Mouse (Mus musculus) hindbrain, embryonic 14.5 days (tissue): ENCODE data around the gene Map1s. TPM values are rescaled to one million over a fixed set of nuclear protein-coding genes. Genes with fewer than 3 reads are reported as not detected.

Experiments used
- ATAC-seq: fragments of 200-750 bp; cut with Nextera tagmentation; 2 replicates; pipeline ENCODE4 v1.8.0; 2017; ENCODE audit warnings: moderate number of reproducible peaks, mild to moderate bottlenecking, moderate TSS enrichment, moderate library complexity; ENCODE audit not compliant: low FRiP score
- DNase-seq: peaks from one replicate; pipeline ENCODE4 v3.0.0-alpha.2; 2015; ENCODE audit warnings: low spot score
- H3K27ac ChIP-seq: fragments of 300-500 bp; sonication (generic); 2 replicates; pipeline ENCODE4 v1.5.1; 2014; ENCODE audit warnings: mild to moderate bottlenecking, moderate library complexity
- H3K27me3 ChIP-seq: fragments of 300-500 bp; sonication (generic); 2 replicates; pipeline ENCODE4 v1.6.1; 2014; ENCODE audit warnings: mild to moderate bottlenecking, low read length, mixed read lengths; ENCODE audit not compliant: control insufficient read depth, insufficient read depth
- H3K36me3 ChIP-seq: fragments of 300-500 bp; sonication (generic); replicated peaks from 2 replicates; pipeline ENCODE4 v1.6.1; 2014; ENCODE audit not compliant: control insufficient read depth, insufficient read depth
- H3K4me1 ChIP-seq: fragments of 300-500 bp; sonication (generic); replicated peaks from 2 replicates; pipeline ENCODE4 v1.6.1; 2014; ENCODE audit warnings: antibody characterized with exemption, low read length, mixed read lengths; ENCODE audit not compliant: control insufficient read depth, insufficient read depth
- H3K4me2 ChIP-seq: fragments of 300-500 bp; sonication (generic); replicated peaks from 2 replicates; pipeline ENCODE4 v1.6.1; 2014; ENCODE audit warnings: mild to moderate bottlenecking, moderate library complexity
- H3K4me3 ChIP-seq: fragments of 300-500 bp; sonication (generic); replicated peaks from 2 replicates; pipeline ENCODE4 v1.5.1; 2014; ENCODE audit warnings: mild to moderate bottlenecking, low read length
- H3K9ac ChIP-seq: fragments of 300-500 bp; sonication (generic); 2 replicates; pipeline ENCODE4 v1.6.1; 2014
- H3K9me3 ChIP-seq: fragments of 300-500 bp; sonication (generic); 2 replicates; pipeline ENCODE4 v1.6.1; 2016; ENCODE audit warnings: low read length; ENCODE audit not compliant: control insufficient read depth
- WGBS: fragments of 180-500 bp; shearing (Covaris S2); extraction: QIAGEN DNeasy Blood & Tissue Kit; methylation state at CpG from one replicate; pipeline ENCODE4 v1.1.7; 2014; 5-methylcytosine and 5-hydroxymethylcytosine counted together
- polyA plus RNA-seq: library from polyadenylated mRNA; unstranded; fragments of >200 nt; fragmentation: Nextera tagmentation; extraction: Ambion mirVana; gene quantifications from 2 replicates; pipeline ENCODE4 v1.2.1, GENCODE M21; 2014

Map1s gene
- polyA plus RNA-seq, 1 experiment from 2014 or later = 51.4 TPM

GRCm38 (mm10) chr8:70902211-70902610, 3.5 kb upstream of the Map1s start:
- no peak overlapping the region for H3K4me3 ChIP-seq
- H3K4me2 ChIP-seq = no peak overlapping the region
- H3K9me3 ChIP-seq = no peaks in the 10 kb centered on the region
- DNase-seq = no peak
- no peak for ATAC-seq
- no peak overlapping the region for H3K27ac ChIP-seq
- H3K27me3 ChIP-seq = peaks cover 3% of the 10 kb centered on the region; the same call in 1 of the 2 replicates
- WGBS = 36% methylated on average over 5 of the region's 5 CpGs
- no peaks in the 10 kb centered on the region for H3K36me3 ChIP-seq
- H3K4me1 ChIP-seq = peaks cover 12% of the 10 kb centered on the region
- no peak overlapping the region for H3K9ac ChIP-seq

DNA sequence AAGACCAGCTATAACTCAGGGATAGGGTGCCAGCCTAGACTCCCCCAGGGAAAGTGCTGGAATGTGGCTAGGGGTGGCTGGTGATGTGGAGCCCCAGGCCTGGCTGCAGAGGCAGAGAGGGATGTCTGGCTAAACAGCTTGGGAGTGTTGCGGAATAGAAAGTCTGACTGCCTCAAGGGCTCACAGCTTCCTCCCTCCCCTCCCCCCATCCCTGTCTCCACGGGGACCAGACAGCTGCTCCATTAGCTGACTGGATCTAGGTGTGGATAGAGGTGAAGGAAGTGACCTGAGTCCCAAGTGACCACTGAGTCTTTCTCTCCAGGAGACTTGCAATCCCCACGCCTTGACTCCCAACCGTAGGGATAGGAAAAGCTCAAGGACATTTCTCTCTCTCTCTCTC, 2.6 kb upstream of the Map1s start:
- no peak overlapping the region for H3K4me3 ChIP-seq
- H3K36me3 ChIP-seq = no peaks in the 10 kb centered on the region
- H3K4me1 ChIP-seq = peaks cover 13% of the 10 kb centered on the region
- no peak overlapping the region for H3K4me2 ChIP-seq
- no peak overlapping the region for H3K27ac ChIP-seq
- no peaks in the 10 kb centered on the region for H3K9me3 ChIP-seq
- DNase-seq (no peak), ATAC-seq (no peak)
- peaks cover 3% of the 10 kb centered on the region; the same call in 1 of the 2 replicates for H3K27me3 ChIP-seq
- 55% methylated on average over 4 of the region's 4 CpGs for WGBS
- no peak overlapping the region for H3K9ac ChIP-seq

GRCm38 (mm10) chr8:70903582-70903981, 2.1 kb upstream of the Map1s start:
- H3K4me1 ChIP-seq = peaks cover 9% of the 10 kb centered on the region
- no peak overlapping the region for H3K27ac ChIP-seq
- no peak overlapping the region for H3K4me2 ChIP-seq
- H3K36me3 ChIP-seq = no peaks in the 10 kb centered on the region
- peaks cover 3% of the 10 kb centered on the region; the same call in 1 of the 2 replicates for H3K27me3 ChIP-seq
- H3K4me3 ChIP-seq = no peak overlapping the region
- no peak overlapping the region for H3K9ac ChIP-seq
- DNase-seq = no peak
- no peaks in the 10 kb centered on the region for H3K9me3 ChIP-seq
- ATAC-seq = no peak

DNA sequence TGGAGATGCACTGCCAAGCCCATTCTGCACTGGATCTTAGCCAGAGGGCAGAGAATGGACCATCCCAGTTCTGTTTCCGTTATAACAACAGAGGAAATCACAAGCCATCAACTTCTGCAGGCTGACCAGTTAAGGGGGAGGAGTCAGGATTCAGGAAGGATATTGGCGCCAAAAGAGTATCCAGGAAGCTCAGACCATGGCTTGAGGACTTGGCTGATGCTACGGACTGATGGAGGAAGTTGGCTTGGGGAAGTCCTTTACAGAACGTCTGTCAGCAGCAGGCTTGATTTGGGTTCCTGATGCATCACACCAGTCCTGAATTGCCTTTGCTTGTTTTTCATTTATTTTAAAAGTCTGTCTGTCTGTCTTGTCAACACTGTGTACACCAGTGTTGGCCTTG, 1.2 kb upstream of the Map1s start:
- Histone ChIP-seq H3K4me1 (peaks cover 9% of the 10 kb centered on the region), H3K27me3 (peaks cover 3% of the 10 kb centered on the region; the same call in 1 of the 2 replicates), H3K9ac (no peak overlapping the region), H3K27ac (no peak overlapping the region), H3K36me3 (no peaks in the 10 kb centered on the region), H3K9me3 (no peaks in the 10 kb centered on the region), H3K4me3 (no peak overlapping the region), H3K4me2 (no peak overlapping the region)
- DNase-seq (no peak), ATAC-seq (no peak)
- 73% methylated on average over 4 of the region's 4 CpGs for WGBS

DNA sequence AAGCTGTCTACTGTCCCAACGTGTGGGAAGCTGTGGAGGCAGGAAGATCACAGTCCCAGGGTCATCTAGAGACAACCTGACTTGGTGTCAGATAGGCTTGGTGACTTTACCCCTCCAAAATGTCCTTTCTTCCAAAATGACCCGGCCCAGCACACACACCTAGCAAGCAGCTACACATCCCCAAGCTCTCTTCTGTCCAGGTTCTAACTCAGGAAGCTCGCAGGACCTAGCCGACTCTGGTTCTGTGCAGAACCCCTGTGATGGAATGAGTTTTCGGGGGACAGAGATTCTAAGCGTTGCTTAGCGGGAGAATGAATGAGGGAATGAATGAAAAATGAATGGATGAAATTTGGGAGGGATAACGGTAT, 285 bp upstream of the Map1s start:
- Histone ChIP-seq H3K4me2 (peak overlapping the region; percentile 74), H3K4me1 (peaks cover 9% of the 10 kb centered on the region), H3K9me3 (no peaks in the 10 kb centered on the region), H3K36me3 (no peaks in the 10 kb centered on the region), H3K9ac (peak overlapping the region; percentile 90), H3K27ac (peak overlapping the region; percentile 89), H3K27me3 (peaks cover 3% of the 10 kb centered on the region; the same call in 1 of the 2 replicates), H3K4me3 (peak overlapping the region; percentile 76)
- 14% methylated on average over 8 of the region's 8 CpGs for WGBS
- peak; percentile 45; the same call in 1 of the 2 replicates for ATAC-seq
- DNase-seq = no peak

GRCm38 (mm10) chr8:70907518-70907917, 1.8 kb downstream of the Map1s start:
- WGBS = 97% methylated on average over 2 of the region's 2 CpGs
- H3K4me1 ChIP-seq = peaks cover 9% of the 10 kb centered on the region
- no peak overlapping the region for H3K27ac ChIP-seq
- ATAC-seq = no peak
- no peak for DNase-seq
- no peak overlapping the region for H3K9ac ChIP-seq
- no peak overlapping the region for H3K4me3 ChIP-seq
- H3K36me3 ChIP-seq = peaks cover 10% of the 10 kb centered on the region
- peak overlapping the region; percentile 74; the same call in 1 of the 2 replicates for H3K4me2 ChIP-seq
- peaks cover 3% of the 10 kb centered on the region; the same call in 1 of the 2 replicates for H3K27me3 ChIP-seq
- no peaks in the 10 kb centered on the region for H3K9me3 ChIP-seq

- ATAC-seq = no peak
- Histone ChIP-seq H3K4me1 (peaks cover 7% of the 10 kb centered on the region), H3K27ac (no peak overlapping the region), H3K27me3 (no peaks in the 10 kb centered on the region), H3K4me2 (no peak overlapping the region), H3K4me3 (no peak overlapping the region), H3K36me3 (peaks cover 51% of the 10 kb centered on the region), H3K9me3 (no peaks in the 10 kb centered on the region), H3K9ac (no peak overlapping the region)
- DNase-seq = no peak
- WGBS = 90% methylated on average over 5 of the region's 5 CpGs
These were observed 5.9 kb downstream of the Map1s start for GRCm38 (mm10) chr8:70911596-70911995.

GRCm38 (mm10) chr8:70912955-70913354, 7.2 kb downstream of the Map1s start:
- Histone ChIP-seq H3K4me3 (no peak overlapping the region), H3K9me3 (no peaks in the 10 kb centered on the region), H3K27me3 (no peaks in the 10 kb centered on the region), H3K36me3 (peaks cover 64% of the 10 kb centered on the region), H3K9ac (no peak overlapping the region), H3K4me2 (no peak overlapping the region), H3K4me1 (no peaks in the 10 kb centered on the region), H3K27ac (no peak overlapping the region)
- DNase-seq = no peak
- 93% methylated on average over 30 of the region's 30 CpGs for WGBS
- no peak for ATAC-seq

- no peak overlapping the region for H3K4me3 ChIP-seq
- H3K27ac ChIP-seq = no peak overlapping the region
- no peak overlapping the region for H3K4me2 ChIP-seq
- H3K9me3 ChIP-seq = no peaks in the 10 kb centered on the region
- ATAC-seq = no peak; the same call in 1 of the 2 replicates
- peaks cover 70% of the 10 kb centered on the region for H3K36me3 ChIP-seq
- no peak for DNase-seq
- WGBS = 95% methylated on average over 26 of the region's 26 CpGs
- no peaks in the 10 kb centered on the region for H3K4me1 ChIP-seq
- no peak overlapping the region for H3K9ac ChIP-seq
- H3K27me3 ChIP-seq = no peaks in the 10 kb centered on the region
These were observed 7.8 kb downstream of the Map1s start for GRCm38 (mm10) chr8:70913523-70913922.

DNA sequence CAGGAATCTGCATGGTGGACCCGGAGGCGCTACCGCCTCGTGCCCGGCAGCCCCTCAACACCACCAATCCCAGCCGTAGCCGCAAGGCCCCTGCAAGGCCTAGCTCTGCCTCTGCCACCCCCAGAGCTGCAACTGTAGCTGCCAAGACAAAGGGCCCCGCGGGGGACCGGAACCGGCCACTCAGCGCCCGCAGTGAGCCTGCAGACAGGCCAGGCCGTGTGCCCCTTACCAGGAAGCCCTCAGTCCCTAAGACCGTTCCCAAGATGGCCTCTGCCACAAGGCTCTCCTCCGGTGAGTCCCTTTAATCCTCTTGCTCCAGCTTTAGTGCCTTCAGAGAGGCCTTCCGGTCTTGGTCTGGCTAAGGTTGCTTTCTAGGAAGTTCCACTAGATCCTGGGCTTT, 9.0 kb downstream of the Map1s start:
- Histone ChIP-seq H3K27ac (no peak overlapping the region), H3K9ac (no peak overlapping the region), H3K36me3 (peaks cover 81% of the 10 kb centered on the region), H3K9me3 (no peaks in the 10 kb centered on the region), H3K4me3 (no peak overlapping the region), H3K4me1 (no peaks in the 10 kb centered on the region), H3K4me2 (no peak overlapping the region), H3K27me3 (no peaks in the 10 kb centered on the region)
- DNase-seq = no peak
- WGBS = 97% methylated on average over 17 of the region's 17 CpGs
- ATAC-seq = no peak
